ENCODE assay signal across 8 mouse cellular contexts in the genomic region with DNA sequence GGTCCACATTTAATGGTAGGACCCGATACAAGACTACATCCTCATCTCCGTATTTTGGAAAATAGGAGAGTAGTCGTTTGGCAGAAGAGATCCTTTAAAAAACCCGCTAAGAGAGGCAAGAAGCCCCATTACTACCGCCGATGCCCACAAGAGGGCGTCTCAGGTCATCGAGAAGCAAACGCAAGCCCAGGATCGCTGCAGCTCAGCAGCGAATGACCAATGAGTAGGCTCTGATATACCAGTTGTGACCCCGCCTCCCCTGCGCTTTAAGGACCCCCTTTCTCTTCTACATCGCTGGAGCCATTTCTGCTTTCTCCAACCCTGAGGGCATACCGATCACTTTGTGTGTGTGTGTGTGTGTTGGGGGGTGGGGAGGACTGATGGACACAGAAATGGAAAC.
A peak's percentile ranks its signal among the peaks of the same experiment; 100 is the strongest.
DNase-seq lines count a peak whose midpoint lies in the region; ATAC-seq and TF ChIP-seq lines count a peak whose summit lies in the region.

No protein-coding gene starts in this region.

- DNase-seq in adrenal gland, adult 8-10 months = peak; percentile 70
- DNase-seq in embryo, embryonic 11 days = peak; percentile 94
- peak; percentile 81 to 88 for DNase-seq in left cerebral cortex, postnatal 36 days (ENCODE audit: low spot score in 2 of 2)
- DNase-seq in midbrain, embryonic 11.5 days (ENCODE audit: low spot score, missing footprints) = peak; percentile 99
- DNase-seq in right cerebral cortex, postnatal 4 days = peak; percentile 99
- peak; percentile 79 for DNase-seq in yolk sac, embryonic 10.5 days (ENCODE audit: low spot score)

- H3K9me3 ChIP-seq in intestine, postnatal 0 days (ENCODE audit: control insufficient read depth) = no peaks in the 10 kb centered on the region
- no peaks in the 10 kb centered on the region for H3K9me3 ChIP-seq in midbrain, embryonic 11.5 days (ENCODE audit: control insufficient read depth, low read length)

- H3K27me3 ChIP-seq in intestine, postnatal 0 days (replicated peaks; ENCODE audit: control insufficient read depth, insufficient read depth, low read length) = no peaks in the 10 kb centered on the region
- no peaks in the 10 kb centered on the region for H3K27me3 ChIP-seq in midbrain, embryonic 11.5 days (ENCODE audit: control insufficient read depth, insufficient read depth, low read length)

- H3K9ac ChIP-seq in intestine, postnatal 0 days (ENCODE audit: low read depth, low read length) = no peak overlapping the region
- H3K9ac ChIP-seq in midbrain, embryonic 11.5 days (ENCODE audit: low read length) = no peak overlapping the region

- H3K4me3 ChIP-seq in intestine, postnatal 0 days (ENCODE audit: low read depth, low read length) = peak overlapping the region; percentile 38
- H3K4me3 ChIP-seq in midbrain, embryonic 11.5 days (ENCODE audit: low read depth, low read length) = peak overlapping the region; percentile 32

- no peak overlapping the region for H3K27ac ChIP-seq in intestine, postnatal 0 days (ENCODE audit: low read depth, low read length)
- H3K27ac ChIP-seq in midbrain, embryonic 11.5 days (ENCODE audit: low read depth, low read length) = no peak overlapping the region

- intact Hi-C loops in left cerebral cortex, postnatal 36 days (cut with DNase I) = loop anchor here (2.0 to 10.0 kb wide), 2 partner anchors 184 to 338 kb away; partner anchors contain the start of gene Zfp618

- no peaks in the 10 kb centered on the region for H3K4me1 ChIP-seq in intestine, postnatal 0 days (replicated peaks; ENCODE audit: control insufficient read depth, insufficient read depth, low read length)
- no peaks in the 10 kb centered on the region for H3K4me1 ChIP-seq in midbrain, embryonic 11.5 days (ENCODE audit: control insufficient read depth, insufficient read depth, low read length)

- 1% methylated on average over 15 of the region's 15 CpGs for WGBS in intestine, postnatal 0 days
- 2% methylated on average over 15 of the region's 15 CpGs for WGBS in midbrain, embryonic 11.5 days

- peak overlapping the region; percentile 70 for H3K4me2 ChIP-seq in intestine, postnatal 0 days (replicated peaks; ENCODE audit: low read depth)
- peak overlapping the region; percentile 55 for H3K4me2 ChIP-seq in midbrain, embryonic 11.5 days

- H3K36me3 ChIP-seq in intestine, postnatal 0 days (ENCODE audit: control insufficient read depth, insufficient read depth) = no peaks in the 10 kb centered on the region
- H3K36me3 ChIP-seq in midbrain, embryonic 11.5 days (ENCODE audit: control insufficient read depth, insufficient read depth, low read length) = no peaks in the 10 kb centered on the region

- TF ChIP-seq CTCF in intestine, postnatal 0 days (IDR thresholded peaks at IDR 0.05; ENCODE audit: low read depth) = peak; percentile 90

- ATAC-seq in granulocyte monocyte progenitor cell, adult 5-6 weeks (replicated peaks; ENCODE audit: poor library complexity, severe bottlenecking) = peak; percentile 93
- peak; percentile 48; the same call in 1 of the 2 replicates for ATAC-seq in intestine, postnatal 0 days
- peak; percentile 94 for ATAC-seq in midbrain, embryonic 11.5 days (ENCODE audit: low FRiP score)
